27 mouse cellular contexts compared by ENCODE assay signal in genomic region chr16:31473226-31473625, GRCm38 (mm10).
"Had no signal": no experiment of that assay in that cellular context is flagged by ENCODE, and none has a peak within 500 bp of the region (broad histone marks: within the 10 kb centered on the region; RNA-seq: fewer than 3 reads in every experiment).

No protein-coding gene starts in this region.

- H3K4me2 ChIP-seq: embryonic facial prominence, embryonic 12.5 days; embryonic facial prominence, embryonic 13.5 days; embryonic facial prominence, embryonic 15.5 days; forebrain, embryonic 12.5 days; forebrain, embryonic 13.5 days; heart, embryonic 11.5 days; heart, embryonic 12.5 days had no signal

- H3K27me3 ChIP-seq: embryonic facial prominence, embryonic 12.5 days; embryonic facial prominence, embryonic 13.5 days; embryonic facial prominence, embryonic 15.5 days; forebrain, embryonic 12.5 days; forebrain, embryonic 13.5 days; heart, embryonic 12.5 days had no signal

- H3K4me1 ChIP-seq: forebrain, embryonic 12.5 days had no signal

- H3K27ac ChIP-seq: embryonic facial prominence, embryonic 10.5 days; embryonic facial prominence, embryonic 12.5 days; embryonic facial prominence, embryonic 13.5 days; embryonic facial prominence, embryonic 15.5 days; forebrain, embryonic 10.5 days; forebrain, embryonic 12.5 days; gastrocnemius, adult 2 months; heart, adult 2 months; heart, embryonic 10.5 days had no signal

- H3K9ac ChIP-seq: embryonic facial prominence, embryonic 12.5 days; embryonic facial prominence, embryonic 13.5 days; embryonic facial prominence, embryonic 15.5 days; forebrain, embryonic 12.5 days; forebrain, embryonic 13.5 days; forebrain, postnatal 0 days; heart, embryonic 12.5 days had no signal

- ATAC-seq: forebrain, embryonic 13.5 days; forebrain, embryonic 14.5 days; forebrain, embryonic 16.5 days; forebrain, postnatal 0 days had no signal

- H3K9me3 ChIP-seq: embryonic facial prominence, embryonic 10.5 days; embryonic facial prominence, embryonic 12.5 days; embryonic facial prominence, embryonic 13.5 days; embryonic facial prominence, embryonic 15.5 days; forebrain, embryonic 10.5 days; forebrain, embryonic 12.5 days; forebrain, embryonic 13.5 days; heart, embryonic 10.5 days had no signal

- H3K36me3 ChIP-seq: embryonic facial prominence, embryonic 10.5 days; embryonic facial prominence, embryonic 12.5 days; embryonic facial prominence, embryonic 13.5 days; embryonic facial prominence, embryonic 15.5 days; forebrain, embryonic 10.5 days; forebrain, embryonic 12.5 days; heart, embryonic 10.5 days; heart, embryonic 12.5 days had no signal

- DNase-seq: cerebellum, adult 9-11 months; cerebellum, postnatal 10 days; cerebellum, postnatal 14 days; cerebellum, postnatal 25 days; cerebellum, postnatal 36 days; forebrain, postnatal 0 days; gastrocnemius, adult 2 months; gastrocnemius, postnatal 10 days; gastrocnemius, postnatal 14 days; gastrocnemius, postnatal 25 days; gastrocnemius, postnatal 36 days; heart, adult 11 months; heart, adult 18-20 months had no signal

- H3K4me3 ChIP-seq: embryonic facial prominence, embryonic 10.5 days; embryonic facial prominence, embryonic 12.5 days; embryonic facial prominence, embryonic 13.5 days; embryonic facial prominence, embryonic 15.5 days; erythroblast, embryonic 14.5 days; forebrain, embryonic 10.5 days; forebrain, embryonic 12.5 days; forebrain, embryonic 13.5 days; gastrocnemius, adult 2 months; heart, adult 2 months; heart, embryonic 10.5 days; heart, embryonic 12.5 days had no signal
